Mouse (Mus musculus): ENCODE measurements around the gene Nol12. TPM values are rescaled to one million over a fixed set of nuclear protein-coding genes. Genes with fewer than 3 reads are reported as not detected.

The Nol12 gene
- total and polyA plus RNA-seq, 3 experiments, result 13.7 to 91.1 (median 33.2) TPM

- Histone ChIP-seq H3K36me3 (replicated peaks in 1 of 2; ENCODE audit: control insufficient read depth in 1 of 2, insufficient read depth in 1 of 2, low read length in 1 of 2) (peaks cover 20 to 49% of the 10 kb centered on the region in 2 experiments), H3K4me1 (ENCODE audit: control insufficient read depth in 1 of 2, insufficient read depth in 2 of 2) (peaks cover 13 to 71% of the 10 kb centered on the region in 2 experiments), H3K4me2 (ENCODE audit: insufficient read depth, low read depth, poor library complexity, severe bottlenecking) (peak overlapping the region; percentile 81), H3K27me3 (replicated peaks) (no peaks in the 10 kb centered on the region), H3K27ac (ENCODE audit: insufficient read depth, low read depth) (peak overlapping the region; percentile 51), H3K79me2 (replicated peaks; ENCODE audit: control insufficient read depth, extremely low read depth, insufficient read depth, poor library complexity, severe bottlenecking) (no peaks in the 10 kb centered on the region; the same call in 1 of the 2 replicates), H3K4me3 (replicated peaks in 1 of 3; ENCODE audit: low read depth in 2 of 3, low read length in 2 of 3, poor library complexity in 1 of 3) (peak overlapping the region; percentile 70 to 95 (median 83)), H3K9me3 (replicated peaks; ENCODE audit: low read length) (no peaks in the 10 kb centered on the region), H3K9ac (ENCODE audit: insufficient read depth, low read depth) (peak overlapping the region; percentile 49)
- TF ChIP-seq HCFC1 (IDR thresholded peaks at IDR 0.05; ENCODE audit: low read depth, low read length), result no peak
- peak; percentile 35; the same call in 1 of the 2 replicates for TF ChIP-seq ELF1 (IDR thresholded peaks at IDR 0.05; ENCODE audit: low read depth, low read length)
- in situ Hi-C loops (cut with MboI; ENCODE audit: low pct_ligation_motif_present, low pct_unique_long_range_greater_than_20kb, low sequenced_read_pairs), result loop anchor here (25.0 kb wide), 1 partner anchor 436 kb away; the partner anchor contains the start of genes Maff and Pla2g6
- dilution Hi-C loops (cut with MboI; ENCODE audit: extremely low pct_ligation_motif_present, extremely low pct_unique_long_range_greater_than_20kb, low sequenced_read_pairs), result no loop called here
- no peak for DNase-seq (ENCODE audit: extremely low read depth)
Measured at GRCm38 (mm10) chr15:78900585-78901421, 33.9 kb upstream of the Nol12 start.

- TF ChIP-seq TBP (conservative IDR thresholded peaks at IDR 0.05; ENCODE audit: low read depth, low read length) (no peak), SMC3 (IDR thresholded peaks at IDR 0.05; ENCODE audit: low read depth, low read length) (no peak), MAZ (IDR thresholded peaks at IDR 0.05; ENCODE audit: low read depth, low read length) (no peak), ZNF384 (IDR thresholded peaks at IDR 0.05; ENCODE audit: low read depth, low read length) (no peak), PAX5 (IDR thresholded peaks at IDR 0.05; ENCODE audit: low read length) (no peak), IRF4 (IDR thresholded peaks at IDR 0.05; ENCODE audit: low read depth, low read length) (no peak), EP300 (IDR thresholded peaks at IDR 0.05; ENCODE audit: low read length) (no peak)
- Histone ChIP-seq H3K27me3 (replicated peaks) (no peaks in the 10 kb centered on the region), H3K4me3 (replicated peaks in 1 of 3; ENCODE audit: low read depth in 2 of 3, low read length in 2 of 3, poor library complexity in 1 of 3) (peak overlapping the region in 1 of 3 experiments; percentile 95), H3K4me2 (ENCODE audit: insufficient read depth, low read depth, poor library complexity, severe bottlenecking) (peak overlapping the region; percentile 81; the same call in 1 of the 2 replicates), H3K36me3 (replicated peaks in 1 of 2; ENCODE audit: control insufficient read depth in 1 of 2, insufficient read depth in 1 of 2, low read length in 1 of 2) (peaks cover 26 to 53% of the 10 kb centered on the region in 2 experiments), H3K4me1 (ENCODE audit: control insufficient read depth in 1 of 2, insufficient read depth in 2 of 2) (peaks cover 7 to 65% of the 10 kb centered on the region in 2 experiments), H3K79me2 (replicated peaks; ENCODE audit: control insufficient read depth, extremely low read depth, insufficient read depth, poor library complexity, severe bottlenecking) (no peaks in the 10 kb centered on the region; the same call in 1 of the 2 replicates), H3K9ac (ENCODE audit: insufficient read depth, low read depth) (no peak overlapping the region; the same call in 1 of the 2 replicates), H3K9me3 (replicated peaks; ENCODE audit: low read length) (no peaks in the 10 kb centered on the region), H3K27ac (ENCODE audit: insufficient read depth, low read depth) (peak overlapping the region; percentile 51; the same call in 1 of the 2 replicates)
- in situ Hi-C loops (cut with MboI; ENCODE audit: low pct_ligation_motif_present, low pct_unique_long_range_greater_than_20kb, low sequenced_read_pairs) (loop anchor here (25.0 kb wide), 1 partner anchor 436 kb away; the partner anchor contains the start of genes Maff and Pla2g6), dilution Hi-C loops (cut with MboI; ENCODE audit: extremely low pct_ligation_motif_present, extremely low pct_unique_long_range_greater_than_20kb, low sequenced_read_pairs) (no loop called here)
- no peak for DNase-seq (ENCODE audit: extremely low read depth)
Measured at GRCm38 (mm10) chr15:78901422-78901789, 33.3 kb upstream of the Nol12 start.

DNA sequence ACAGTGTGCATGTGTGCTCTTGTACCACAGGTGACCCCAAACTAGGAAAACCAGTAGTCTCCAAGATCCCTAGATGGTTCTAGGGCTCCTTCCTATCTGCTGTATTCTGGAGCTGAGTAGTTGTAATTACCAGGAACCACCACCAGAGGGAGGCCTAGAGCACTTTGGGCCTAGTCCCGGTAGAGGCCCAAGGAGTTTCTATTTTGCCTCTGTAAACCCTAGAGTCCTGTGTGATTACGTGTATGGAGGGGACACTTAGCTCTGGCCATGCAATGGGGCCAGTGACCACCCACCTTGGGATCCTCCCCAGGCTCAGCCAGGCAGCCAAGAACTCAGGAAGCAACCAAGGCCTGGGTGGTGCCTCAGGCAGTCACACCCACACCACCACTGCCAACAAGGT is 31.5 kb upstream of the Nol12 start:
- DNase-seq (ENCODE audit: extremely low read depth), result peak; percentile 87
- H3K9ac ChIP-seq (ENCODE audit: insufficient read depth, low read depth), result peak overlapping the region; percentile 20
- H3K4me3 ChIP-seq (replicated peaks in 1 of 3; ENCODE audit: low read depth in 2 of 3, low read length in 2 of 3, poor library complexity in 1 of 3), result peak overlapping the region; percentile 10 to 41 (median 17)
- H3K27me3 ChIP-seq (replicated peaks), result no peaks in the 10 kb centered on the region
- peak overlapping the region; percentile 30; the same call in 1 of the 2 replicates for H3K4me2 ChIP-seq (ENCODE audit: insufficient read depth, low read depth, poor library complexity, severe bottlenecking)
- H3K27ac ChIP-seq (ENCODE audit: insufficient read depth, low read depth), result peak overlapping the region; percentile 7; the same call in 1 of the 2 replicates
- peaks cover 6 to 47% of the 10 kb centered on the region in 2 experiments for H3K4me1 ChIP-seq (ENCODE audit: control insufficient read depth in 1 of 2, insufficient read depth in 2 of 2)
- dilution Hi-C loops (cut with MboI; ENCODE audit: extremely low pct_ligation_motif_present, extremely low pct_unique_long_range_greater_than_20kb, low sequenced_read_pairs), result no loop called here
- no peaks in the 10 kb centered on the region for H3K9me3 ChIP-seq (replicated peaks; ENCODE audit: low read length)
- peaks cover 41 to 70% of the 10 kb centered on the region in 2 experiments for H3K36me3 ChIP-seq (replicated peaks in 1 of 2; ENCODE audit: control insufficient read depth in 1 of 2, insufficient read depth in 1 of 2, low read length in 1 of 2)
- in situ Hi-C loops (cut with MboI; ENCODE audit: low pct_ligation_motif_present, low pct_unique_long_range_greater_than_20kb, low sequenced_read_pairs), result loop anchor here (25.0 kb wide), 1 partner anchor 434 kb away; the partner anchor contains the start of genes Maff and Pla2g6
- H3K79me2 ChIP-seq (replicated peaks; ENCODE audit: control insufficient read depth, extremely low read depth, insufficient read depth, poor library complexity, severe bottlenecking), result no peaks in the 10 kb centered on the region; the same call in 1 of the 2 replicates
- TF ChIP-seq USF2 (conservative IDR thresholded peaks at IDR 0.05; ENCODE audit: low read depth, low read length), result no peak
- peak; percentile 39 for TF ChIP-seq RAD21 (IDR thresholded peaks at IDR 0.05; ENCODE audit: low read depth, low read length)
- TF ChIP-seq NRF1 (IDR thresholded peaks at IDR 0.05; ENCODE audit: low read depth, low read length), result no peak
- peak; percentile 60; the same call in 1 of the 2 replicates for TF ChIP-seq TBP (conservative IDR thresholded peaks at IDR 0.05; ENCODE audit: low read depth, low read length)
- no peak for TF ChIP-seq MXI1 (IDR thresholded peaks at IDR 0.05; ENCODE audit: low read depth, low read length)
- TF ChIP-seq KAT2A (IDR thresholded peaks at IDR 0.05; ENCODE audit: insufficient replicate concordance, low read length), result 0 out of 2 replicates have a peak, but pooled peaks have one; percentile 29
- TF ChIP-seq PAX5 (IDR thresholded peaks at IDR 0.05; ENCODE audit: low read length), result no peak
- no peak for TF ChIP-seq BHLHE40 (IDR thresholded peaks at IDR 0.05; ENCODE audit: low read depth, low read length)
- no peak for TF ChIP-seq POLR2AphosphoS2 (IDR thresholded peaks at IDR 0.05; ENCODE audit: low read depth, low read length)
- peak; percentile 68 for TF ChIP-seq HCFC1 (IDR thresholded peaks at IDR 0.05; ENCODE audit: low read depth, low read length)
- peak; percentile 60 for TF ChIP-seq ELF1 (IDR thresholded peaks at IDR 0.05; ENCODE audit: low read depth, low read length)
- no peak for TF ChIP-seq GABPA (IDR thresholded peaks at IDR 0.05; ENCODE audit: insufficient replicate concordance, low read depth, low read length)
- peak; percentile 63 for TF ChIP-seq IRF4 (IDR thresholded peaks at IDR 0.05; ENCODE audit: low read depth, low read length)
- TF ChIP-seq ETS1 (conservative IDR thresholded peaks at IDR 0.05; ENCODE audit: low read depth, low read length), result no peak
- no peak for TF ChIP-seq CHD1 (IDR thresholded peaks at IDR 0.05; ENCODE audit: low read depth, low read length)
- no peak for TF ChIP-seq CHD2 (IDR thresholded peaks at IDR 0.05; ENCODE audit: low read length)
- TF ChIP-seq UBTF (IDR thresholded peaks at IDR 0.05; ENCODE audit: low read depth, low read length), result no peak
